Mouse (Mus musculus) kidney, adult 11 months (tissue): ENCODE measurements around the gene Tmem131l.

Source experiments
- DNase-seq: peaks from one replicate; pipeline ENCODE4 v3.0.0; 2022

The Tmem131l gene

GRCm38 (mm10) chr3:83855643-83856042 is 184.3 kb downstream of the Tmem131l start:
- DNase-seq = no peak

- DNase-seq = no peak
Observed at GRCm38 (mm10) chr3:83849341-83849740, 190.6 kb downstream of the Tmem131l start.
